Mouse (Mus musculus): ENCODE measurements at regions not wholly inside any gene's neighbourhood (a gene's known extent, or its start where the extent isn't known, plus 50 kb on each side); places are given as distances from the start of the nearest gene placed in this dataset.

DNA sequence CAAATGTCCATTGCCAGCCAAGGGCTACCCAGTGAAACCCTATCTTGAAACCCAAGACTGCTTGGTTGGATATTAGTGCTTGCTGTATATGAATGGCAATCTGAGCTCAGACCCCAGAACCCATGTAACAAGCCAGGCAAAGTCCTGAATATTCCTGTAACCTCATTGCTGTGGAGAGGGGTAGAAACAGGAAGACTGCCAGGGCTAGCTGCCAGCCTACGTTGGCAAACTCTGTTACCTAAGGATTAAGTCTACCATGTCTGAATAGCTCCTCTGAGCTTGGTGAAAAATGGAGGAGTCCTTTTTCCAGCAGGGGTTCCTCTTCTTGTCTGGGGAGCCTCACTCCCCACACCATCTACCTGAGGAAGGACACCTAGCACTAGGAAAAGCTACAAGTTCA lies 96.4 kb upstream of the E030018B13Rik start:
- no peak for TF ChIP-seq POLR2A (IDR thresholded peaks at IDR 0.05; ENCODE audit: borderline replicate concordance, extremely low read depth, insufficient read depth, insufficient read length)
- Histone ChIP-seq H3K27ac (replicated peaks; ENCODE audit: low read depth, low read length) (no peak overlapping the region), H3K27me3 (ENCODE audit: control insufficient read depth, insufficient read depth, low read length) (no peaks in the 10 kb centered on the region), H3K9ac (ENCODE audit: low read depth, low read length, severe bottlenecking) (no peak overlapping the region), H3K4me3 (replicated peaks; ENCODE audit: low read length) (no peak overlapping the region), H3K9me3 (ENCODE audit: control insufficient read depth, low read length) (no peaks in the 10 kb centered on the region), H3K36me3 (ENCODE audit: control insufficient read depth, insufficient read depth, low read length) (no peaks in the 10 kb centered on the region), H3K4me1 (ENCODE audit: control insufficient read depth, insufficient read depth, low read length) (peaks cover 9% of the 10 kb centered on the region; the same call in 1 of the 2 replicates), H3K4me2 (replicated peaks; ENCODE audit: low read depth, low read length, severe bottlenecking) (no peak overlapping the region)
- no peak for DNase-seq (ENCODE audit: low spot score)
- ATAC-seq (ENCODE audit: low FRiP score, low read depth) = no peak
- 75% methylated on average over 1 of the region's 1 CpGs for WGBS

DNA sequence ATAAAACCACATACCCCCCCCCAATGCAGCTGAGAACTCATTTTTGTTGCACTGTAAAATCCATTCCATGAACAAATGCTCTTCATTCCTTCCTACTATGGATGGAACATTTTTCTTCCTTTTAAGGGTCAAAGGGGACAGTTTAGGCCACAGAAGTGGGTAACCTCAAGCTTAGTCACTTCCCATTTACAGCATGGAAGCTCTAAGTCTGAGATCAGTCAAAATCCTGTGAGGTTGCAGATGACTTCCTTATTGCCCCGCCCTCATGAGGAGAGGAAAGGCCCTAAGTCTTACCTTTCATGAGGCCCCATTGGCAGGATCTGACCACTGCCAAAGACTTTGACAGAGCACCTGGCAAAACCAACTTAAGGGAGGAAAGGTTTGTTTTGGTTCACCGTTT lies 94.7 kb upstream of the E030018B13Rik start:
- Histone ChIP-seq H3K36me3 (ENCODE audit: control insufficient read depth, insufficient read depth, low read length) (no peaks in the 10 kb centered on the region), H3K27ac (replicated peaks; ENCODE audit: low read depth, low read length) (no peak overlapping the region), H3K4me2 (replicated peaks; ENCODE audit: low read depth, low read length, severe bottlenecking) (no peak overlapping the region), H3K9me3 (ENCODE audit: control insufficient read depth, low read length) (no peaks in the 10 kb centered on the region), H3K27me3 (ENCODE audit: control insufficient read depth, insufficient read depth, low read length) (no peaks in the 10 kb centered on the region), H3K4me1 (ENCODE audit: control insufficient read depth, insufficient read depth, low read length) (no peaks in the 10 kb centered on the region), H3K4me3 (replicated peaks; ENCODE audit: low read length) (no peak overlapping the region), H3K9ac (ENCODE audit: low read depth, low read length, severe bottlenecking) (no peak overlapping the region)
- TF ChIP-seq POLR2A (IDR thresholded peaks at IDR 0.05; ENCODE audit: borderline replicate concordance, extremely low read depth, insufficient read depth, insufficient read length) = no peak
- ATAC-seq (ENCODE audit: low FRiP score, low read depth) = no peak
- DNase-seq (ENCODE audit: low spot score) = no peak
- WGBS = 83% methylated on average over 2 of the region's 2 CpGs

DNA sequence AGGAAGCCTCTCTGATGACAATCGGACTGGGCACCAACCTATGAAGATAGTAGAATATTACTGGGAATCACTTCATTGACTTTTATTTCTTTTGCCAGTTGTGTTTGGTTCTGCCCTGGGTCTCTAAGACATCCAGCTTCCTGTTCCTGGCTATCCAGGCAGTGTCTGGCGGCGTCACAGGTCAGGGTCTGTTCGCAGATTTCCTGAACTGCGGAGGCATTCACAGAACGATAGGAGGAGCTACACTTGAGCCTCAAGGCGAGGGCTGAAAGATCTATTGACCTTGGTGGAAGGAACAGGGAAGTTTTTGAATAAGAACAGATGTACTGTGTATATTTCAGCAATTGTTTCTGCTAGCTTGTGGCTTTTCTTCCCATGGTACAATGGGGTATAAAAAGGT lies 92.6 kb upstream of the E030018B13Rik start:
- no peak for TF ChIP-seq POLR2A (IDR thresholded peaks at IDR 0.05; ENCODE audit: borderline replicate concordance, extremely low read depth, insufficient read depth, insufficient read length)
- no peaks in the 10 kb centered on the region for H3K4me1 ChIP-seq (ENCODE audit: control insufficient read depth, insufficient read depth, low read length)
- no peaks in the 10 kb centered on the region for H3K27me3 ChIP-seq (ENCODE audit: control insufficient read depth, insufficient read depth, low read length)
- DNase-seq (ENCODE audit: low spot score) (no peak), ATAC-seq (ENCODE audit: low FRiP score, low read depth) (no peak)
- H3K4me3 ChIP-seq (replicated peaks; ENCODE audit: low read length) = no peak overlapping the region
- no peak overlapping the region for H3K4me2 ChIP-seq (replicated peaks; ENCODE audit: low read depth, low read length, severe bottlenecking)
- WGBS = 54% methylated on average over 7 of the region's 7 CpGs
- H3K9ac ChIP-seq (ENCODE audit: low read depth, low read length, severe bottlenecking) = no peak overlapping the region
- no peaks in the 10 kb centered on the region for H3K9me3 ChIP-seq (ENCODE audit: control insufficient read depth, low read length)
- no peak overlapping the region for H3K27ac ChIP-seq (replicated peaks; ENCODE audit: low read depth, low read length)
- H3K36me3 ChIP-seq (ENCODE audit: control insufficient read depth, insufficient read depth, low read length) = no peaks in the 10 kb centered on the region

DNA sequence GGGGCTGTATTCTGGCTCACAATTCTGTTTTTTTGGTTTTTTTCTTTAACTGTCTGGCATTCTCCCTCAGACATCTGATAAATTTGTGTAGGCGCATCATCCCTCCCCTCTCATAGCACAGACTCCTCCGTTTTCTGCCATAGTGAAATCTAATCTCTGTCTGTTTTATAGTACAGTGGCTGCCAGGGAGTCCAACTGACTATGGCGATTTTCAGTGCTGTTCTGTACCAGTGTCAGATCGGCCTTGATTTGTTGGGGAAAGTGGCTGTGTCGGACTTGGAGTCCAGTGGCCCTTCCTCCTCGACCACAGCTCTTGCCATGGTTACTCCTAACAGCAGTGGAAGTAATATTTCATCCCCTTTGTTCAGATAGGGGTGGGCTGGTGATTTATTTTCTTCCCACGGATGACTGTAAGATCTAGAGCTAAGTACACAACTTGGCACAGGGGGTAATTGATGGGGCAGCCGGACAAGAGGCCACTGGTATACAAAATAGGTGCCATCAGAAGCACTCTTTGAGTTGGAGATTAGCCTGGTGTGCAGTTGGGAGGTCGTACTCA lies 87.2 kb upstream of the E030018B13Rik start:
- H3K9ac ChIP-seq (ENCODE audit: low read depth, low read length, severe bottlenecking) = no peak overlapping the region
- DNase-seq (ENCODE audit: low spot score) (no peak), ATAC-seq (ENCODE audit: low FRiP score, low read depth) (no peak)
- 80% methylated on average over 9 of the region's 9 CpGs for WGBS
- H3K9me3 ChIP-seq (ENCODE audit: control insufficient read depth, low read length) = no peaks in the 10 kb centered on the region
- H3K4me2 ChIP-seq (replicated peaks; ENCODE audit: low read depth, low read length, severe bottlenecking) = no peak overlapping the region
- no peaks in the 10 kb centered on the region for H3K4me1 ChIP-seq (ENCODE audit: control insufficient read depth, insufficient read depth, low read length)
- no peaks in the 10 kb centered on the region for H3K36me3 ChIP-seq (ENCODE audit: control insufficient read depth, insufficient read depth, low read length)
- H3K4me3 ChIP-seq (replicated peaks; ENCODE audit: low read length) = no peak overlapping the region
- no peak overlapping the region for H3K27ac ChIP-seq (replicated peaks; ENCODE audit: low read depth, low read length)
- no peaks in the 10 kb centered on the region for H3K27me3 ChIP-seq (ENCODE audit: control insufficient read depth, insufficient read depth, low read length)
- TF ChIP-seq POLR2A (IDR thresholded peaks at IDR 0.05; ENCODE audit: borderline replicate concordance, extremely low read depth, insufficient read depth, insufficient read length) = no peak

DNA sequence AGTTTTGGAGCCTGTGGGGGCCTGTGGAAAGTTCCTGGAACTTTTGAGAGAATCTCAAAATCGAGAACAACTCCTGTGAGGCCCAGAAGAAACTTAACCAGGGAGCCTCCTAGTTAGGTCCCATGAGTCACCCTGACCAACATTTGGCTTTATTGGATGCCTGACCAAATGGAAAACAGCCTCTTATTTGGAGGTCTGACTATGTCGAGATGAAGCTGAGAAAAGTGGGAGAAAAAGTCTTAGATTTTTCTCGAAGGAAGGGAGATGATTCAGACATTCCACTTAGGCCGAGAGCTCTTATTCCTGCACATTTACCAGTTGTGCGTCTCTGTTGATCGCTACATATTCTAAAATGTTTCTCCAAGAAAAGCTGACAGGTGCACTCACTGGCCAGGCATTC lies 83.0 kb upstream of the E030018B13Rik start:
- no peak for TF ChIP-seq POLR2A (IDR thresholded peaks at IDR 0.05; ENCODE audit: borderline replicate concordance, extremely low read depth, insufficient read depth, insufficient read length)
- ATAC-seq (ENCODE audit: low FRiP score, low read depth) (no peak), DNase-seq (ENCODE audit: low spot score) (no peak)
- Histone ChIP-seq H3K4me3 (replicated peaks; ENCODE audit: low read length) (no peak overlapping the region), H3K9me3 (ENCODE audit: control insufficient read depth, low read length) (no peaks in the 10 kb centered on the region), H3K27me3 (ENCODE audit: control insufficient read depth, insufficient read depth, low read length) (no peaks in the 10 kb centered on the region), H3K9ac (ENCODE audit: low read depth, low read length, severe bottlenecking) (no peak overlapping the region), H3K4me2 (replicated peaks; ENCODE audit: low read depth, low read length, severe bottlenecking) (no peak overlapping the region), H3K27ac (replicated peaks; ENCODE audit: low read depth, low read length) (no peak overlapping the region), H3K4me1 (ENCODE audit: control insufficient read depth, insufficient read depth, low read length) (no peaks in the 10 kb centered on the region), H3K36me3 (ENCODE audit: control insufficient read depth, insufficient read depth, low read length) (no peaks in the 10 kb centered on the region)
- 79% methylated on average over 6 of the region's 6 CpGs for WGBS

DNA sequence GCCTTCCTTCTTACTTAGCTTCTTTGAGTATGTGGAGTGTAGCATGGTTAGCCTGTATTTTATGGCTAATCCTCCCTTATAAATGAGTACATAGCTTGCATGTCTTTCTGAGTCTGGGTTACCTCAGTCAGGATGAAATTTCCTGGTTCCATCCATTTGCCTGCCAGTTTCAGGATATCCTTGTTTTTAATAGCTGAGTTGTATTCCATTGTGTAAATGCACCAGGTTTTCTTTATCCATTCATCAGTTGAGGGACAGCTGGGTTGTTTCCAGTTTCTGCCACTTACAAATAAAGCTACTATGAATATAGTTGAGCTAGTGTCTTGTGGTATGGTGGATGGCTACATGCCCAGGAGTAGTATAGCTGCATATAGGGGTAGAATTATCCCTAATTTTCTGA lies 80.7 kb upstream of the E030018B13Rik start:
- Histone ChIP-seq H3K27ac (replicated peaks; ENCODE audit: low read depth, low read length) (no peak overlapping the region), H3K36me3 (ENCODE audit: control insufficient read depth, insufficient read depth, low read length) (no peaks in the 10 kb centered on the region), H3K9ac (ENCODE audit: low read depth, low read length, severe bottlenecking) (no peak overlapping the region), H3K4me3 (replicated peaks; ENCODE audit: low read length) (no peak overlapping the region), H3K9me3 (ENCODE audit: control insufficient read depth, low read length) (no peaks in the 10 kb centered on the region), H3K27me3 (ENCODE audit: control insufficient read depth, insufficient read depth, low read length) (no peaks in the 10 kb centered on the region), H3K4me2 (replicated peaks; ENCODE audit: low read depth, low read length, severe bottlenecking) (no peak overlapping the region), H3K4me1 (ENCODE audit: control insufficient read depth, insufficient read depth, low read length) (no peaks in the 10 kb centered on the region)
- TF ChIP-seq POLR2A (IDR thresholded peaks at IDR 0.05; ENCODE audit: borderline replicate concordance, extremely low read depth, insufficient read depth, insufficient read length) = no peak
- ATAC-seq (ENCODE audit: low FRiP score, low read depth) = no peak
- DNase-seq (ENCODE audit: low spot score) = no peak

All from limb, embryonic 14.5 days (tissue).